Mouse (Mus musculus) small intestine, adult 2 months (tissue): ENCODE results near the gene Pxk. TPM values are rescaled to one million over a fixed set of nuclear protein-coding genes. Genes with fewer than 3 reads are reported as not detected.

Experiments
- H3K27ac ChIP-seq: fragments of 200-500 bp; 2 replicates; pipeline ENCODE4 v1.5.1; 2012; ENCODE audit warnings: low read depth, low read length, control low read depth, inconsistent platforms; ENCODE audit not compliant: insufficient read depth
- H3K27me3 ChIP-seq: fragments of 200-500 bp; 2 replicates; pipeline ENCODE4 v1.6.1; 2012; ENCODE audit warnings: mild to moderate bottlenecking, moderate library complexity, low read length, inconsistent platforms; ENCODE audit not compliant: control insufficient read depth, insufficient read depth
- H3K36me3 ChIP-seq: fragments of 200-500 bp; 2 replicates; pipeline ENCODE4 v1.6.1; 2012; ENCODE audit warnings: mild to moderate bottlenecking, low read length, control low read depth, inconsistent platforms; ENCODE audit not compliant: control insufficient read depth, insufficient read depth
- H3K4me1 ChIP-seq: fragments of 200-500 bp; 2 replicates; pipeline ENCODE4 v1.6.1; 2012; ENCODE audit warnings: low read length, inconsistent platforms, mixed read lengths; ENCODE audit not compliant: control insufficient read depth, insufficient read depth, insufficient read length
- H3K4me3 ChIP-seq: fragments of 200-500 bp; 2 replicates; pipeline ENCODE4 v1.5.1; 2012; ENCODE audit warnings: low read depth, mild to moderate bottlenecking, control low read depth, inconsistent platforms, low read length, moderate library complexity
- CTCF ChIP-seq: fragments of 200-500 bp; IDR thresholded peaks from 2 replicates; pipeline ENCODE4 v1.5.1; 2012; ENCODE audit warnings: low read depth, mild to moderate bottlenecking, control low read depth, inconsistent platforms, low read length, moderate library complexity, mixed read lengths; ENCODE audit not compliant: insufficient replicate concordance, insufficient read length; ENCODE audit errors: extremely low read depth
- POLR2A ChIP-seq: fragments of 200-500 bp; IDR thresholded peaks from 2 replicates; pipeline ENCODE4 v1.6.1; 2012; ENCODE audit warnings: low read depth, mild to moderate bottlenecking, control low read depth, inconsistent platforms, low read length, moderate library complexity
- WGBS: fragments of 180-500 bp; shearing (Covaris S2); methylation state at CpG from one replicate; pipeline ENCODE4 v1.1.7; 2018; 5-methylcytosine and 5-hydroxymethylcytosine counted together
- polyA plus RNA-seq: library from polyadenylated mRNA; depleted of rRNA; stranded (reverse); fragments of >200 nt; gene quantifications from 2 replicates; pipeline ENCODE4 v1.2.3, GENCODE M21; 2012

Gene Pxk
- polyA plus RNA-seq, 1 experiment, result 40.6 TPM

GRCm38 (mm10) chr14:8092573-8092972 lies 5.4 kb upstream of the Pxk start:
- H3K36me3 ChIP-seq, result peaks cover 10% of the 10 kb centered on the region
- TF ChIP-seq POLR2A (no peak), CTCF (0 out of 2 replicates have a peak, but pooled peaks have one; percentile 18)
- peaks cover 15% of the 10 kb centered on the region for H3K4me1 ChIP-seq
- 68% methylated on average over 2 of the region's 2 CpGs for WGBS
- H3K27me3 ChIP-seq, result no peaks in the 10 kb centered on the region
- H3K27ac ChIP-seq, result no peak overlapping the region
- H3K4me3 ChIP-seq, result no peak overlapping the region

DNA sequence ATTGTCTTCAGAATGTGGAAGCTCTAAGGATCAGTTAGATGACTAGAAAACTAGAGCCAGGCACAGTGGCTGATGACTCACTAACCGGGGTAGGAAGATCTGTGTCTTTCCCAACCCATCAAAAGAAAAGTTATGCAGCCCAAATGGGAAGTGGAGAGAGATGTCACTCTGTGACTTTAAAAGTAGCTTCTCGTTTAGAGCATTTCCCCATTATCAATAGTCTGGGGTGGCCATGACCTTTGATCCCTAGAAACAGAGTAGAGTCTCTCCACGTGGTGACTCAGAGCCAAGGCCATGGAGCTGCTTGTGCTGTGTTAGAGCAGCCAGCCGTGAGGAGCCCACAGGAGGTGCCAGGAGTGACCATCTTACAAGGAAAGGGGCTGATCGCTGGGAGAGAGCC lies 4.6 kb upstream of the Pxk start:
- Histone ChIP-seq H3K36me3 (peaks cover 5% of the 10 kb centered on the region), H3K4me3 (no peak overlapping the region), H3K4me1 (peaks cover 17% of the 10 kb centered on the region), H3K27ac (peak overlapping the region; percentile 23; the same call in 1 of the 2 replicates), H3K27me3 (no peaks in the 10 kb centered on the region)
- WGBS, result 27% methylated on average over 5 of the region's 5 CpGs
- no peak for TF ChIP-seq POLR2A
- no peak for TF ChIP-seq CTCF

- Histone ChIP-seq H3K4me1 (peaks cover 20% of the 10 kb centered on the region), H3K4me3 (no peak overlapping the region), H3K36me3 (peaks cover 4% of the 10 kb centered on the region), H3K27ac (peak overlapping the region; percentile 90), H3K27me3 (no peaks in the 10 kb centered on the region)
- WGBS, result 24% methylated on average over 3 of the region's 3 CpGs
- TF ChIP-seq CTCF, result no peak
- TF ChIP-seq POLR2A, result no peak
Observed at GRCm38 (mm10) chr14:8094931-8095561, 3.0 kb upstream of the Pxk start.

GRCm38 (mm10) chr14:8095562-8095950 lies 2.5 kb upstream of the Pxk start:
- Histone ChIP-seq H3K27ac (peak overlapping the region; percentile 90), H3K4me1 (peaks cover 20% of the 10 kb centered on the region), H3K27me3 (no peaks in the 10 kb centered on the region), H3K36me3 (no peaks in the 10 kb centered on the region), H3K4me3 (peak overlapping the region; percentile 25; the same call in 1 of the 2 replicates)
- WGBS, result 7% methylated on average over 7 of the region's 7 CpGs
- no peak for TF ChIP-seq POLR2A
- no peak for TF ChIP-seq CTCF

DNA sequence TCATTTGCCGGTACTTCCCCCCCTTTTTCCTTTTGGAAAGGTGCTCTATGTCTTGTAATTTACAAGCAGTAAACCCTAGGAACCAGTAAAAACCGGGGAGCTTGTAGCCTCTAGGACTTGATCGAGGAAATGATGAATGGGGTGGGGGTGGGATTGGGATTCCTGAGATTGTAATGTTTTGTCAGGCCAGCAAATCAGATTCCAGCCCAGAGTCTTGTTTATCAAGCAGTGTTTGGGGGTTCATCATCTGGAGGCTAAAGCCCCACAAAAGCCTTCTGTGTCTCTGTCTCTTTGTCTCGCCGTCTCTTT lies 630 bp downstream of the Pxk start:
- H3K4me1 ChIP-seq, result peaks cover 32% of the 10 kb centered on the region
- peak overlapping the region; percentile 88 for H3K4me3 ChIP-seq
- H3K27ac ChIP-seq, result peak overlapping the region; percentile 67
- no peak for TF ChIP-seq CTCF
- WGBS, result 3% methylated on average over 5 of the region's 5 CpGs
- H3K27me3 ChIP-seq, result no peaks in the 10 kb centered on the region
- peaks cover 2% of the 10 kb centered on the region; the same call in 1 of the 2 replicates for H3K36me3 ChIP-seq

- Histone ChIP-seq H3K4me3 (no peak overlapping the region), H3K27me3 (no peaks in the 10 kb centered on the region), H3K4me1 (peaks cover 32% of the 10 kb centered on the region), H3K27ac (peak overlapping the region; percentile 35; the same call in 1 of the 2 replicates), H3K36me3 (peaks cover 2% of the 10 kb centered on the region; the same call in 1 of the 2 replicates)
- no peak for TF ChIP-seq POLR2A
- TF ChIP-seq CTCF, result no peak
- WGBS, result 31% methylated on average over 10 of the region's 10 CpGs
Observed at GRCm38 (mm10) chr14:8099561-8100021, 1.6 kb downstream of the Pxk start.

GRCm38 (mm10) chr14:8101886-8102285 lies 3.9 kb downstream of the Pxk start:
- Histone ChIP-seq H3K36me3 (peaks cover 6% of the 10 kb centered on the region), H3K27ac (no peak overlapping the region), H3K4me3 (no peak overlapping the region), H3K27me3 (no peaks in the 10 kb centered on the region), H3K4me1 (peaks cover 25% of the 10 kb centered on the region)
- WGBS, result 79% methylated on average over 8 of the region's 8 CpGs
- no peak for TF ChIP-seq CTCF
